Mouse (Mus musculus): ENCODE measurements at regions not wholly inside any gene's neighbourhood (a gene's known extent, or its start where the extent isn't known, plus 50 kb on each side); places are given as distances from the start of the nearest gene placed in this dataset.
A peak's percentile ranks its signal among the peaks of the same experiment; 100 is the strongest.
"Not testable (repeated sequence)": the region's sequence is repeated elsewhere in the genome, so short reads cannot be mapped to it uniquely, and the experiment has no call there.

DNA sequence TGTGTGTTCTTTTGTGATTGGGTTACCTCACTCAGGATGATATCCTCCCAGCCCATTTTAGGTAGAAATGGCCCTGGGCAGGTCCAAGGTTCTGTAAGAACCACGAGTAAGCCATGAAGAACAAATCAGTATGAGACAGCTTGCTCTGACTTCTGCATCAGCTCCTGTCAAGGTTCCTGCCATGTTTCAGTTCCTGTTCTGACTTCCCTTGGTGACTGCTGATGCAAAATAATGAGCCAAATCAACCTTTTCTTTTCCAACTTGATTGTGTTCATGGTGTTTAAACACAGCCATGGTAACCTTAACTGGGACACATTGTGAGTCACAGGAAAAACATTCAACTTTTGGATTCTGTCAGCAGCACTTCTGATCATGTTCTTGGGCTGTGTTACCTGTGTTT lies 667.4 kb upstream of the Igfbp7 start:
- Histone ChIP-seq H3K4me1 (replicated peaks) (no peaks in the 10 kb centered on the region), H3K36me3 (no peaks in the 10 kb centered on the region), H3K27ac (replicated peaks) (no peak overlapping the region), H3K4me3 (no peak overlapping the region), H3K27me3 (no peaks in the 10 kb centered on the region), H3K9me3 (no peaks in the 10 kb centered on the region), H3K9ac (no peak overlapping the region), H3K4me2 (no peak overlapping the region)
- no peak for ATAC-seq (ENCODE audit: low FRiP score, low read depth)
- WGBS: 64% methylated on average over 1 of the region's 1 CpGs

DNA sequence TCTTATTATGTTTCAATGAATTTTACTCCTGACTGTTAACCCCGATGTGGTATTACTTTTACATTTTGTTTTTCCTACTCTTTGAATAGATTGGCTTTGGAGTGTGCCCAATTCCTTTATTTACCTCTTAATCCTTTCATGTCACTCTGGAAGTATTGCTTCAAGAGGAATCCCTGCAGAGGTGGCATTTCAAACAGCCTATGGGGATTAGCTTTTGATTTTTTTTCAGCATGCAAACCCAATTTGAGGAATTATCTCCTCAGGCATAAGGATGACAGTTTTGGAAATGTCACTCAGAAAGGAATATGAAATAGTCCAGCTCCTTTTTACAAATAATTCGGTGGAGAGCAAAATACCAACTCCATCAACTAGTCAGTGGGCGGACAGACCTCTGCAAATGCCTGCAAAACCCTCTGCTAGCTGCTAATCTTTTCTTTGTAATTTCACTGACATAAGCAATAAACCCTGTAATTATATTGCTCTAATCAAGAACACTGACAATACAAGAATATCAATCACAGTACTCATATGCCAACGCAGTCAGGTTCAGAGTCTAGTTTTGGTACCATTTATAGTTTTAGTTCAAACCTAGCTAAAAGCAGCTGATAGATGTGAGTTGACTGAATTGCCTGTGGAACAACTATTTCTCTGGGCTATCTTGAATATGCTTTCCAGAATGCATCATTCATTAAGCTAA lies 624.9 kb upstream of the Igfbp7 start:
- no peak for ATAC-seq (ENCODE audit: low FRiP score, low read depth)
- no peak overlapping the region for H3K9ac ChIP-seq
- H3K36me3 ChIP-seq: no peaks in the 10 kb centered on the region
- no peaks in the 10 kb centered on the region for H3K9me3 ChIP-seq
- no peaks in the 10 kb centered on the region for H3K4me1 ChIP-seq (replicated peaks)
- H3K27me3 ChIP-seq: no peaks in the 10 kb centered on the region
- no peak overlapping the region for H3K4me2 ChIP-seq
- 67% methylated on average over 4 of the region's 4 CpGs for WGBS
- H3K27ac ChIP-seq (replicated peaks): no peak overlapping the region
- H3K4me3 ChIP-seq: no peak overlapping the region

DNA sequence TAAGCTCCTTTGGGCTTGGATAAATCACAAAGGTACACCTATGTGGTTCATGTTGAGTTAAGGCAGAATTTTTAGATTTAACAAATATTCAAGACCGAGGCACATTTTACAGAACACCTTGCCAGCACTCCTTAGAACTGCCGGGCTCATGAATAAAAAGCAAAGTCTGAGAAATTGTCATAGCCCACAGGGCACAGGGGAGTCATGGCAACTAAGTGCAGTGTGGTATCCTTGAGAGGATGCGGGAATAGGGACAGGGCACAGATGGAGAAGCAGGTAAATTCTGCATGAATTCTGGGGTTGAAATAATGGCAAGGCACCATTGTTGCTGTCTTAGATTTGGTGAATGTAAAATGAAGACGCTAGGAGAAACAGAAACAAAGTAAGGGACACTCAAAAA lies 609.7 kb upstream of the Igfbp7 start:
- 78% methylated on average over 4 of the region's 4 CpGs for WGBS
- Histone ChIP-seq H3K9me3 (no peaks in the 10 kb centered on the region), H3K27me3 (no peaks in the 10 kb centered on the region), H3K4me2 (no peak overlapping the region), H3K4me1 (replicated peaks) (no peaks in the 10 kb centered on the region), H3K27ac (replicated peaks) (no peak overlapping the region), H3K36me3 (no peaks in the 10 kb centered on the region), H3K4me3 (no peak overlapping the region), H3K9ac (no peak overlapping the region)
- ATAC-seq (ENCODE audit: low FRiP score, low read depth): no peak

DNA sequence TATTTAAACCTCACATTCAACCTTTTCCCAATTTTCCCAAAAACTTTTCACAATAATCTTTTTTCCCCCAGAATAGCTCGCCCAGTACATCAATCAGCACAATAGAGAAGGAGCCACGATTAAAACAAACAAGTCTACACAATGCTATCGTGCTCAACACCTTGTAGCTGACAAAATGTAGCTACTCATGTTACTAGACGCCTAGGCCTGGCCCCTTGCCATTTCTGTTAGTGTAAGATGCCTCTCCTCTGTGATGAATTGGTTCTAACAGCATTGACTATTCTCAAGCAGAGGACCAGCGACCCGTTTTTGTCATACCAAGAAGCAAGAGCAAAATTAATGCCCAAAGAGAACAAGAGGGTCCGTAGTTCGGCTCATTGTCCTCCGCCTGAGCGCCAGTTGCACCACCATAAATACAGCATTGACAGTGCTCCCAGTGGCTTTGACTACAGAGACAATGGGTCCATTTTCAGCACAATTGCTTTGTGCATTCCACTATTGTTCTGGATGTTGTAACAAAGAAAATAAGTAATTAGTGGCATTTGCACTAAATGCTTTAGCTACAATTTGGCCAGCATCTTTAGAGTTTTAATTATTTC lies 578.7 kb upstream of the Igfbp7 start:
- Histone ChIP-seq H3K4me2 (no peak overlapping the region), H3K27me3 (no peaks in the 10 kb centered on the region), H3K27ac (replicated peaks) (no peak overlapping the region), H3K9ac (no peak overlapping the region), H3K4me3 (no peak overlapping the region), H3K4me1 (replicated peaks) (no peaks in the 10 kb centered on the region), H3K9me3 (no peaks in the 10 kb centered on the region), H3K36me3 (no peaks in the 10 kb centered on the region)
- no peak for ATAC-seq (ENCODE audit: low FRiP score, low read depth)
- 40% methylated on average over 10 of the region's 10 CpGs for WGBS

DNA sequence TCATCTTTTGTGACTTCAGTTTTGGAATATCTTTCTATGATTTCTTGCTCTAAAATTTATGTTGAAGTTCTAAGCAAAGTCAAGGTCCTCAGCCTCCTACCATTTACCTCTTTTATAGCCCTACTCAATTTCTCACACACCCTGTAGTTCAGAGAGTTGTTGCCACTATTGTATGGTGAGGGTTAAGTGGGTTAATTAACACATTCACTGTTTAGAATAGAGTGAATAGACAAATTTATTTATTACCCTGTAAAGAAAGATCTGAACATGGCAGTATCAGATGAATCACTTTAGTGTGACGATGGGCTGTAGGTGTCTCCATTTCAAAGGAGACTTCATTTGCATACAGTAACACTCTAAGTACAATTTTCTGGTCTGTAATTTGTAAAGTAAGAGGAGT lies 577.4 kb upstream of the Igfbp7 start:
- ATAC-seq (ENCODE audit: low FRiP score, low read depth): no peak
- no peak overlapping the region for H3K4me3 ChIP-seq
- no peak overlapping the region for H3K9ac ChIP-seq
- no peaks in the 10 kb centered on the region for H3K27me3 ChIP-seq
- 46% methylated on average over 1 of the region's 1 CpGs for WGBS
- no peak overlapping the region for H3K4me2 ChIP-seq
- no peaks in the 10 kb centered on the region for H3K4me1 ChIP-seq (replicated peaks)
- H3K36me3 ChIP-seq: no peaks in the 10 kb centered on the region
- no peak overlapping the region for H3K27ac ChIP-seq (replicated peaks)
- H3K9me3 ChIP-seq: no peaks in the 10 kb centered on the region

DNA sequence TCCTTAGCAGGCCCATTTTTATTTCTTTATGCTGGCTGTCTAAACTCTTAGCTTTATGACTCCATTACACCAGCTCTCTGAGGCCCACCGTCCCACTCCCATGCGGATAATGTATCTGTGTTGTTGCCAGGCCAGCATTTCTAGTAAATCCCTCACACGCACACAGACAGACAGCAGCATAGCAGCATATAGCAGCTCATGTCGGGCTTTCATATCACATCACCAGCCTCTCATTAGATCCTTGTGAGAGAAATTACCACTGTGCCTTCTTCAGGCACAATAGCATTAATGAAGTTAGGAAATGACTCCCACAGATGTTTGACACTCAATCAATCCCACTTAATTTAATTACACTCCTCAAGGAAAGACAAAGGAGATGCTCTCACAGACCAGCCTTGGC lies 532.2 kb upstream of the Igfbp7 start:
- not testable (repeated sequence) for H3K4me3 ChIP-seq; H3K4me2 ChIP-seq; H3K27me3 ChIP-seq; H3K27ac ChIP-seq (replicated peaks); H3K4me1 ChIP-seq (replicated peaks); H3K36me3 ChIP-seq; H3K9ac ChIP-seq; H3K9me3 ChIP-seq
- ATAC-seq (ENCODE audit: low FRiP score, low read depth): peak; percentile 56
- WGBS: 47% methylated on average over 4 of the region's 4 CpGs

DNA sequence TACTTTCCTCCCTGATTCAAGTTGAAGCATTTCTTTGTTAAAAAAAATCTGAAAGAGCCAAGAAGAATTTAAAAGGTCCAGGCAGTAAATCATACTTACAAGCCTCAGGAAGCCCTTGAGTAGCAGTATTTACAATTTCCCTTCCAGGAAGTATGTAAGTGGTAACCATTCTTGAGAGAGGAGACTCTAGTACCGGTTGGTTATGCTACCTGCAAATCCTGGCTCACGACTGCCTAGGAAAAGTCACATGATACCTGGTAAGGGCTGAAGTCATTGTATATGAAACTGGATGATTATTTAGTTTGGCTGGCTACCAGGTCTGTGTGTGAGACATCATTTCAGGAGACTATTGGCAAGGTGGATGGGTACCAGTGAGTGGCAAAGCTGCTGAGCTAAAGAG lies 524.0 kb upstream of the Igfbp7 start:
- no peak for ATAC-seq (ENCODE audit: low FRiP score, low read depth)
- no peak overlapping the region for H3K4me3 ChIP-seq
- H3K27ac ChIP-seq (replicated peaks): no peak overlapping the region
- no peaks in the 10 kb centered on the region for H3K4me1 ChIP-seq (replicated peaks)
- no peaks in the 10 kb centered on the region for H3K9me3 ChIP-seq
- 89% methylated on average over 2 of the region's 2 CpGs for WGBS
- H3K27me3 ChIP-seq: no peaks in the 10 kb centered on the region
- no peak overlapping the region for H3K4me2 ChIP-seq
- H3K9ac ChIP-seq: no peak overlapping the region
- no peaks in the 10 kb centered on the region for H3K36me3 ChIP-seq

DNA sequence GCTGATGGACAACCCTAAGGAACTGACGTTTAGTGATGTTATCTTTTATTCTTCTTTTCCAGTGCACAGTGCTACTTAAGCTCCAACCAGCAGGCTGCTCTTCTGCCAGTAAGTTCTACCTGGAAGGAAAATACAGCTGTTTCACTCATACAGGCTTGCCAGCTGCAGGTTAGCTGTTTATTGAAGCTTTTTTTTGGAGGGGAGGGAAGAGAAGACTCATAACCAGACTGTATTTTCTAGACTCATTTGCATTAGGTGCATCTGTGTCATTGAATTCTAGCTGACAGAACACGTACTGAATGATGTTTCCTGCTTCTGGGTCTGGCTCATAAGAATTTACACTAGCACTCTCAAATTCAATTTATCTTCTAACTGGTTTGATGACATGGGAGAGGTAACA lies 513.3 kb upstream of the Igfbp7 start:
- Histone ChIP-seq H3K4me1 (replicated peaks) (peaks cover 7% of the 10 kb centered on the region; the same call in 1 of the 2 replicates), H3K36me3 (no peaks in the 10 kb centered on the region), H3K4me3 (no peak overlapping the region), H3K4me2 (no peak overlapping the region), H3K27me3 (no peaks in the 10 kb centered on the region), H3K9ac (no peak overlapping the region), H3K9me3 (no peaks in the 10 kb centered on the region), H3K27ac (replicated peaks) (no peak overlapping the region)
- no peak for ATAC-seq (ENCODE audit: low FRiP score, low read depth)
- 69% methylated on average over 2 of the region's 2 CpGs for WGBS

DNA sequence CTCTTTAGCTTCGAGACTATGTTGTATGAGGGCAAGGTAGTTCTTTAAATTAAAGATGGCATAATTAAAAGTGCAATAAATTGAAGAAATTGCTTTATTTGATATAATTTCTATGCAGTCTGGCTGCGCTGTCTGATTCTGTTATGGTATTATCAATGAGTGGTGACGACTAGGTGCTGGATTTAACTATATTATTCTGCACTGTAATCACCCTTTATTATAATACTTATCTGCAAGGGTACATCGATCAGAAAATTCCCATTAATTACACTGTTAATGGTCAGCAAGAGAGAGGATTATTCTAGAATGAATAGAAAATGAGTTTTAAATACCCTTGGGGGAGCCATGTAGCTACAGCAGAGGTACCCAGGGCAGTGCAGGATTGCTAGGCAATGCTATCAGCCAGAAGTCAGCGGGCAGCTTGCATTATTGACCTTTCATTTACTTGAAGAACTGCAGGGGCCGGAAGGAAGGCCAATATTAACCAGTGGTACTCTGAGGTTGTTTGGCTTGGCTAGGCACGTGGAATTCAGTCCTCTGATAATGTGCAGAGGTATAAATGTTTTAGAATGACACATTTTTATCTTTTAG lies 509.3 kb upstream of the Igfbp7 start:
- no peaks in the 10 kb centered on the region for H3K27me3 ChIP-seq
- no peaks in the 10 kb centered on the region for H3K36me3 ChIP-seq
- ATAC-seq (ENCODE audit: low FRiP score, low read depth): peak; percentile 38; the same call in 1 of the 2 replicates
- no peak overlapping the region for H3K27ac ChIP-seq (replicated peaks)
- 42% methylated on average over 7 of the region's 7 CpGs for WGBS
- H3K9me3 ChIP-seq: no peaks in the 10 kb centered on the region
- H3K9ac ChIP-seq: no peak overlapping the region
- no peak overlapping the region for H3K4me2 ChIP-seq
- no peak overlapping the region for H3K4me3 ChIP-seq
- H3K4me1 ChIP-seq (replicated peaks): peaks cover 7% of the 10 kb centered on the region; the same call in 1 of the 2 replicates

DNA sequence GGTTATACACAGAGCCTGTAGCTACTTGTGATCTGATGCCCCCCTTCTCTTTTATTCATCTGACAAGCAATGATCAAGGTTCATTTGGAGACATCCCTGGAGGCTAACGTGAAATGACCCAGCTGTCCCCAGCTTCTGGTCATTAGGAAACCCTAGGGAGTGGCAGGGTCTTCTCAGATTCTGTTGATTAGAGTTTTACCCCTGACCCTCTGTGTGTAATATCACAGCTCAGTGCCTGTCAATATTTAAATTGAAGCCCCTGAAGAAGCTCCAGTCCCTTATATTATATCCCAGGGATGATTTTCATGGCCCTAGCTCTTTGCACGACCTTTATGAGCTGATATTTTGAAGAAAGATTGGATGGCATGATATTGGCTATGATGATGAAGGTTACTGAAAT lies 508.5 kb upstream of the Igfbp7 start:
- no peak overlapping the region for H3K9ac ChIP-seq
- 30% methylated on average over 2 of the region's 2 CpGs for WGBS
- ATAC-seq (ENCODE audit: low FRiP score, low read depth): no peak
- no peak overlapping the region for H3K4me2 ChIP-seq
- no peaks in the 10 kb centered on the region for H3K9me3 ChIP-seq
- H3K4me3 ChIP-seq: no peak overlapping the region
- H3K36me3 ChIP-seq: no peaks in the 10 kb centered on the region
- H3K27ac ChIP-seq (replicated peaks): no peak overlapping the region
- H3K27me3 ChIP-seq: no peaks in the 10 kb centered on the region
- peaks cover 7% of the 10 kb centered on the region; the same call in 1 of the 2 replicates for H3K4me1 ChIP-seq (replicated peaks)

DNA sequence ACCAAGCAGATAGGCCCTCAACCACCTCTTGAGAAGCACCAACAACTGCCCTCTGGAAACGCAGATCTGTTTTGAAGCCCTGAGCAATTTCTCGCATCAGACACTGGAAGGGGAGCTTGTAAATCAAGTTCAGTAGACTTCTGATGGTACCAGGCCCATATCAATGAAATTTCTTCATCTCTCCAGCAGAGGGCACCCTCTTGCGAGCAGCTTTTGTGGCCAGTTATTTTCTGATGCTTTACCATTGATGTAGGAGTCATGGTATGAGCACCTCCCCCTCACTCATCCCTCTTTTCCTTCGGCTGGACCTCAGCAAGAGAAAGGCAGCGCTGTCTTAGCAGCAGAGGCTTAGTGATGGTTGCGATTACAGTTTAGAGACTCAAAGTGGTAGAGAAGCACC lies 501.4 kb upstream of the Igfbp7 start:
- Histone ChIP-seq H3K4me1 (replicated peaks) (no peaks in the 10 kb centered on the region), H3K27me3 (no peaks in the 10 kb centered on the region), H3K9ac (no peak overlapping the region), H3K36me3 (no peaks in the 10 kb centered on the region), H3K27ac (replicated peaks) (no peak overlapping the region), H3K4me2 (no peak overlapping the region), H3K9me3 (no peaks in the 10 kb centered on the region), H3K4me3 (no peak overlapping the region)
- ATAC-seq (ENCODE audit: low FRiP score, low read depth): no peak
- WGBS: 57% methylated on average over 6 of the region's 6 CpGs

DNA sequence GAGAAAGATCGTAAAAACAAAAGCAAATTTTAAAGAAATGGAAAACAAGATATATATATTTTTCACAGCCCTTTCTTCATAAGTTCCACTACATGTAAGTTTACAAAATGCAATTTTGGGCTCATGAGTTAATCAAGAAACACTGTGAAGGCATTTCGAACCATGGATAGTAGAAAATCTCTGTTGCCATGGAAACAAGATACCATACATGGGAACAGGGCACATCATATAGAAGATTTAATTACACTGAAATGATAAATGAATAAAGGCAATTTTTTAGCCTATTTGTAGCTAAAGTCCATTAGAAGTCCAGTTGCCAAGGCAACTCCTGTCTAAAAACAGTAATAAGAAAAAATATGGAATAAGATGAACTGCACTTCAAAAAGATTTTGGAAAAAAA lies 484.2 kb upstream of the Igfbp7 start:
- H3K27me3 ChIP-seq; H3K9ac ChIP-seq; H3K4me2 ChIP-seq; H3K4me1 ChIP-seq (replicated peaks); H3K9me3 ChIP-seq; H3K27ac ChIP-seq (replicated peaks); H3K4me3 ChIP-seq; ATAC-seq (ENCODE audit: low FRiP score, low read depth); H3K36me3 ChIP-seq: not testable (repeated sequence)
- WGBS: 58% methylated on average over 2 of the region's 2 CpGs

Measured in hindbrain, embryonic 15.5 days (tissue).